Mouse (Mus musculus) forebrain, postnatal 0 days (tissue): Measurements from ENCODE around the gene Scn4a. TPM values are rescaled to one million over a fixed set of nuclear protein-coding genes. Genes with fewer than 3 reads are reported as not detected.
"Not testable (repeated sequence)": the region's sequence is repeated elsewhere in the genome, so short reads cannot be mapped to it uniquely, and the experiment has no call there.

Experiments
- ATAC-seq: fragments of 200-750 bp; cut with Nextera tagmentation; 2 replicates; pipeline ENCODE4 v1.8.0; 2017; ENCODE audit warnings: mild to moderate bottlenecking, moderate library complexity
- DNase-seq: peaks from one replicate; pipeline ENCODE4 v3.0.0-alpha.2; 2015
- H3K27ac ChIP-seq: fragments of 300-500 bp; sonication (generic); 2 replicates; pipeline ENCODE4 v1.5.1; 2014; ENCODE audit warnings: low read depth, mild to moderate bottlenecking, antibody characterized with exemption, low read length, moderate library complexity, mixed read lengths
- H3K27me3 ChIP-seq: fragments of 300-500 bp; sonication (generic); 2 replicates; pipeline ENCODE4 v1.6.1; 2014; ENCODE audit warnings: mild to moderate bottlenecking, low read length, mixed read lengths; ENCODE audit not compliant: insufficient read depth
- H3K36me3 ChIP-seq: fragments of 300-500 bp; sonication (generic); 2 replicates; pipeline ENCODE4 v1.6.1; 2014; ENCODE audit warnings: mild to moderate bottlenecking, moderate library complexity; ENCODE audit not compliant: insufficient read depth
- H3K4me1 ChIP-seq: fragments of 300-500 bp; sonication (generic); 2 replicates; pipeline ENCODE4 v1.6.1; 2014; ENCODE audit warnings: antibody characterized with exemption; ENCODE audit not compliant: insufficient read depth
- H3K4me2 ChIP-seq: fragments of 300-500 bp; sonication (generic); 2 replicates; pipeline ENCODE4 v1.6.1; 2014; ENCODE audit warnings: low read depth, mild to moderate bottlenecking, moderate library complexity
- H3K4me3 ChIP-seq: fragments of 300-500 bp; sonication (generic); 2 replicates; pipeline ENCODE4 v1.5.1; 2014; ENCODE audit warnings: low read depth, low read length, mixed read lengths
- H3K9ac ChIP-seq: fragments of 300-500 bp; sonication (generic); 2 replicates; pipeline ENCODE4 v1.6.1; 2014; ENCODE audit warnings: mild to moderate bottlenecking
- H3K9me3 ChIP-seq: fragments of 300-500 bp; sonication (generic); 2 replicates; pipeline ENCODE4 v1.6.1; 2016; ENCODE audit warnings: low read length
- CTCF ChIP-seq: sonication (generic); IDR thresholded peaks from 2 replicates; pipeline ENCODE4 v1.5.1; 2016; ENCODE audit warnings: antibody characterized with exemption, control low read depth, low read depth
- WGBS: fragments of 180-500 bp; shearing (Covaris S2); extraction: QIAGEN DNeasy Blood & Tissue Kit; methylation state at CpG from one replicate; pipeline ENCODE4 v1.1.7; 2014; 5-methylcytosine and 5-hydroxymethylcytosine counted together
- polyA plus RNA-seq: library from polyadenylated mRNA; unstranded; fragments of >200 nt; fragmentation: Nextera tagmentation; extraction: Ambion mirVana; gene quantifications from 2 replicates; pipeline ENCODE4 v1.2.1, GENCODE M21; 2015
- total RNA-seq: library from RNA; depleted of rRNA; stranded (reverse); fragments of >200 nt; gene quantifications from 2 replicates; pipeline ENCODE4 v1.2.3, GENCODE M21; 2014; rRNA removed

Scn4a gene
- total RNA-seq: not detected in 2 replicates
- polyA plus RNA-seq: 0.06 TPM in 1 of 2 replicates, not detected in the other

DNA sequence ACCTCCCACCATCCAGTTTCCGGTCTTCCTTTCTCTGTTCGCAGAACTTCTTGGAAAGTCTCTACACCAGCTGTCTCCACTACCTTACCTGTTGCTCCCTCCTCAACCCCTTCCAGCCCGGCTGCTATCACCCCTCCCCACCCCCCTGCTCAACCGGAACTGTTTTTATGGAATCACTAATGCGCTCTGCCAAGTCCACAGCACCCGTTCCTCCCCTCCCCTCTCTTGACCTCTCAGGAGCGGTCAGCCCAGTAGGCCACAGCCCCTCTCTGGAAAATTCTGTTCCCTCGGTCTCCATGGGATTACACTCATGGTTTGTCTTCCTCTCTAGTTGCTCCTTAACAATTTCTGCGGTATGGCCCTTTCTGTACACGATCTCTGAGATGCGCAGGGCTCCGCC, at the start of gene Scn4a:
Scn4a (minus strand) TSS at position 101 of the 400 bp plus-strand sequence.
- WGBS: 88% methylated on average over 12 of the region's 12 CpGs
- Histone ChIP-seq H3K27ac (no peak within 1 kb of the TSS), H3K9ac (no peak within 1 kb of the TSS), H3K27me3 (no peaks in the 10 kb centered on the region), H3K4me3 (no peak within 1 kb of the TSS), H3K4me1 (no peaks in the 10 kb centered on the region), H3K36me3 (no peaks in the 10 kb centered on the region), H3K4me2 (no peak within 1 kb of the TSS), H3K9me3 (no peaks in the 10 kb centered on the region)
- ATAC-seq (no peak), DNase-seq (no peak)
- no peak for TF ChIP-seq CTCF

DNA sequence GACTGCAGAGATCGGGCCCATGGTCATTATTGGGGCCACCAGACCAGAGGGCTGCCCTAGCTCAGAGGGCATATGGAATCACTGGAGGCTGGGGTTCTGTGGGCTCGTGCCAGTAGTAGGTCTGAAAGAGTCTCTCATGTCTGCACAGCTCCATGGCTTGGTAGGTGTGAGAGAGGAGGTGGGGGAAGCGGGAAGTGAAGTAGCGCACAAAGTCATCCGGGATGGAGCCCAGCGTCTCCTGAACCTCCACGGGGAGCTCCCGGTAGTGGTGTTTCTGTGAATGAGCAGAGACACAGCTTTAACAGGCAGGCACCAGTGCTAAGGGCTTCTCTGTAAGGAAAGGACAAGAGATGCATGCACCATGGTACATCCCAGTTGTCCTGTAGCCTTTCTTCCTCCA, 45.4 kb upstream of the Scn4a start:
- H3K9me3 ChIP-seq: no peaks in the 10 kb centered on the region
- no peak overlapping the region for H3K9ac ChIP-seq
- H3K27ac ChIP-seq: no peak overlapping the region
- H3K4me2 ChIP-seq: no peak overlapping the region
- no peak for DNase-seq
- 94% methylated on average over 8 of the region's 8 CpGs for WGBS
- TF ChIP-seq CTCF: no peak
- no peaks in the 10 kb centered on the region for H3K4me1 ChIP-seq
- ATAC-seq: no peak
- no peak overlapping the region for H3K4me3 ChIP-seq
- no peaks in the 10 kb centered on the region for H3K27me3 ChIP-seq
- peaks cover 39% of the 10 kb centered on the region for H3K36me3 ChIP-seq

DNA sequence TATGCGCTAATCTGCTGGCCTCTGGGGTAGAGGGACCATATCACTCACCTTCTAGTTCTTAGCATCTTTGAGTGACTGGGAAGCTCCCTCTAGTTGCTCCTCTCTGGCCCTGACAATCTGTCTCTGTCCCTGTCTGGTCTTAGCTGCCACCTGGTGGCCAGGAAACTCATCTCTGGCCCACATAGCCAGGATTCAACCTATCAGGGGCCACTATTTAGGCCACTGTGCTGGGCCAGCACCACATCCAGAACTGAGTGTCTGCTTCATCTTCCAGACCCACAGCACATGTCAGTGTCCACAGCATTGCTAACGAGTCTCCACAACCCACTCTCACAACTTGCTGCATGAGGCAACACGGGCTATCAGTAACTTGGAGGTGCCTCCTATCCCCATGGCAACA, 44.6 kb upstream of the Scn4a start:
- DNase-seq (peak; percentile 1), ATAC-seq (no peak)
- TF ChIP-seq CTCF: peak; percentile 47
- Histone ChIP-seq H3K27ac (no peak overlapping the region), H3K27me3 (no peaks in the 10 kb centered on the region), H3K9ac (no peak overlapping the region), H3K9me3 (no peaks in the 10 kb centered on the region), H3K4me2 (no peak overlapping the region), H3K4me1 (no peaks in the 10 kb centered on the region), H3K4me3 (no peak overlapping the region), H3K36me3 (peaks cover 32% of the 10 kb centered on the region)
- 85% methylated on average over 3 of the region's 3 CpGs for WGBS

DNA sequence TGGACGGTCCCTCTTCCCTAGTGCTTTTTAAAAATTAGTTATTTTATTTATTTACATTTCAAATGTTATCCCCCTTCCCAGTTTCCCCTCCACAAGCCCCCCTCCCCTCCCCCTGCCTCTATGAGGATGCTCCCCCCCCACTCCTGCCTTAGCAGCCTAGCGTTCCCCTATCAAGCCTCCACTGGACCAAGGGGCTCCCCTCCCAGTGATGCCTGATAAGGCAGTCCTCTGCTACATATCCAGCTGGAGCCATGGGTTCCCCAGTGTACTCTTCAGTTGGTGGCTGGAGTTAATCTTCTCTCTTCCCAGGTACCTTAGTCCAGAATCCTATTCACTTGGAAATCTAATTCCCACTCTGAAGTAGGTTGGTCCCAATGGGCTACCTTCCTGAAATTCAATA, 41.0 kb upstream of the Scn4a start:
- ATAC-seq: not testable (repeated sequence)

DNA sequence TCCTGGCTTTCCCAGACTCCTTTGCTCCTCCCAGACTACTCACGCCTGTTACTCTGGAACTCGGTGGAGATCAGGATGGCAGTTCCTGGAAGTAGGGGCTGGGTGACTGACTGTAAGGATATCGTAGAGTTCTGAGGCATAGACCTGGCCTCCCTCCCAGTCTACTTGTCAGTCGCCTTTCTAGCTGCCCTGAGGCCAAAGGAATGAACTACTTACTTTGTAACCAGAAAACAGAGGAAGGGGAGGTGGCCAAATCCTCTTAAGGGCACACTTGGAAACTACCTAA, 40.2 kb upstream of the Scn4a start:
- ATAC-seq: no peak
- Histone ChIP-seq H3K27ac (no peak overlapping the region), H3K27me3 (no peaks in the 10 kb centered on the region), H3K9me3 (no peaks in the 10 kb centered on the region), H3K4me1 (no peaks in the 10 kb centered on the region), H3K36me3 (peaks cover 9% of the 10 kb centered on the region; the same call in 1 of the 2 replicates), H3K4me2 (no peak overlapping the region), H3K9ac (no peak overlapping the region), H3K4me3 (no peak overlapping the region)
- DNase-seq: no peak
- TF ChIP-seq CTCF: no peak
- 61% methylated on average over 4 of the region's 4 CpGs for WGBS

More for the DNA sequence above, 41.0 kb upstream of the Scn4a start:
- H3K27me3 ChIP-seq, H3K9me3 ChIP-seq, H3K27ac ChIP-seq, H3K4me1 ChIP-seq, H3K4me2 ChIP-seq, H3K9ac ChIP-seq, DNase-seq, H3K4me3 ChIP-seq: not testable (repeated sequence)
- peaks cover 16% of the 10 kb centered on the region for H3K36me3 ChIP-seq
- WGBS: 78% methylated on average over 2 of the region's 2 CpGs

DNA sequence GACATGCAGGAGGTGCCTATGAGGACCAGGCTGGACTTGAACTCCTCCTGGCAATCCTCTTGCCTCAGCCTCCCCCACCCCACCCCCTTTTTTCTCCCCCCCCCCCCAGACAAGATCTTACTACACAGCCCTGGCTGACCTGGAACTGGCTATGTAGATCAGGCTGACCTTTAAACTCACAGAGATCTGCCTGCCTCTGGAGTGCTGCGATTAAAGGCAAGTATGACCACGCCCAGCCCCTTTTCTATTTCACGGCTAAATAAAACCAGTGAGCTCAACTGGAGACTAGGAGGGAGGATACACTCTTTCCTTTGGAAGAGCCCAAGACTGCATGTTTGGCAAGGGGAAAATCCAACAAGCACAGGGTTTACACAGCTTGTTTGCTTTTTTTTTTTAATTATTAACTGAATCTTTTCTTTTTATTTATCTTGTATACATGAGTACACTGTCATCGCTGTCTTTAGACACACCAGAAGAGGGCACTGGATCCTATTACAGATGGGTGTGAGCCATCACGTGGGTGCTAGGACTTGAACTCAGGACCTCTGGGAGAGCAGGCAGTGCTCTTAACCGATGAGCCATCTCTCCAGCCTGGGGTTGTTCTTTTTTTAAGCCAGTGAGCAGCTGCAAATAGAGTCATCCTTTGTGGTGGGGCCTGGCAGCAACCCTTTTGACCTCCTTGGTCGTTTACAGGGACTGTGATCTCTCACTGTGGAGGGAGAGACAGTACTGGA, 39.7 kb upstream of the Scn4a start:
- no peak overlapping the region for H3K4me3 ChIP-seq
- no peaks in the 10 kb centered on the region for H3K9me3 ChIP-seq
- TF ChIP-seq CTCF: no peak
- H3K27ac ChIP-seq: no peak overlapping the region
- no peak for ATAC-seq
- DNase-seq: no peak
- no peak overlapping the region for H3K4me2 ChIP-seq
- H3K36me3 ChIP-seq: 0 out of 2 replicates have a peak, but pooled peaks cover 4% of the 10 kb centered on the region
- H3K27me3 ChIP-seq: no peaks in the 10 kb centered on the region
- 69% methylated on average over 7 of the region's 7 CpGs for WGBS
- H3K9ac ChIP-seq: no peak overlapping the region
- no peaks in the 10 kb centered on the region for H3K4me1 ChIP-seq

DNA sequence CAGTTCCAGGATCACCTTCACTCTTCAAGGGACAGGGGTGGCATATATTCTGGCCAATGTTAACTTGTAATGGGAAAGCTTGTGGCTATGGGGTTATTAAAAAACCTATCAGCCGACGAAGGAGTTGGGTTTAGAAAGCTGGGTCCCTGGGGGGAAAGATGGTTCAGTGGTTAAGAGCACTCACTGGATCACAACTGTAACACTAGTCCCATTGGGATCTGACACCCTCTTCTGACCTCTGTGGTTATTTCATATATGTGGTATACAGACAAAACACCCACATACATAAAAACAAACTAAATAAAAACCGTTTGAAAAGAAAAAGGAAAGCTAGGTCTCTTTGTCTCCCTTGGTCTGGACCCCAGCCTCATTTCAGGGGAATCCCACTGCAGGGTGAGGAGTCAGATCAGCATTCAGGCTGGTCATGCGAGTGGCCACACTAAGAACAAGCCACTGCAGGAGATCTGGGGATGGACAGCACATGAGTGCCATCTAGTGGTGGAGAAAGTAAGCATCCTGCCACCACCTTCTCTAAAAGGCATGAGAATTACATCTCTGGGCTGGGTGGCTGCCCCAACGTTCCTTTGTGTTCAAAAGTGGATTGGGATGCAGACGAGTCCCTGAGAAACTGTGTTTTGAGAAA, 38.6 kb upstream of the Scn4a start:
- DNase-seq (peak; percentile 85), ATAC-seq (peak; percentile 65)
- 31% methylated on average over 6 of the region's 6 CpGs for WGBS
- H3K36me3 ChIP-seq: 0 out of 2 replicates have a peak, but pooled peaks cover 3% of the 10 kb centered on the region
- H3K4me2 ChIP-seq: no peak overlapping the region
- H3K27ac ChIP-seq: no peak overlapping the region
- H3K27me3 ChIP-seq: no peaks in the 10 kb centered on the region
- no peak overlapping the region for H3K4me3 ChIP-seq
- no peaks in the 10 kb centered on the region for H3K4me1 ChIP-seq
- no peak overlapping the region for H3K9ac ChIP-seq
- TF ChIP-seq CTCF: peak; percentile 96
- H3K9me3 ChIP-seq: no peaks in the 10 kb centered on the region
